8 mouse cellular contexts compared by ENCODE assay signal in genomic region chr8:94954921-94955758, GRCm38 (mm10). TPM values are rescaled to one million over a fixed set of nuclear protein-coding genes. Genes with fewer than 3 reads are reported as not detected.
A peak's percentile ranks its signal among the peaks of the same experiment; 100 is the strongest.
DNase-seq lines count a peak whose midpoint lies in the region; ATAC-seq lines count a peak whose summit lies in the region.

No protein-coding gene starts in this region.

- intact Hi-C loops in heart, postnatal 10 days (cut with DNase I), result loop anchor here (5.0 kb wide), 1 partner anchor 127 kb away; the partner anchor contains the start of gene Katnb1

- DNase-seq in forebrain, embryonic 10.5 days (ENCODE audit: extremely low spot score, low spot score), result no peak
- DNase-seq in urinary bladder, postnatal 36 days (ENCODE audit: low spot score in 2 of 2), result peak; percentile 16 to 55
- DNase-seq in urinary bladder, postnatal 10 days (ENCODE audit: low spot score), result no peak
- DNase-seq in heart, postnatal 10 days, result peak; percentile 47 to 50
- peak; percentile 82 for DNase-seq in liver
- DNase-seq in layer of hippocampus, postnatal 36 days, result no peak

- no peaks in the 10 kb centered on the region for H3K27me3 ChIP-seq in forebrain, embryonic 13.5 days
- 0 out of 2 replicates have a peak, but pooled peaks cover 3% of the 10 kb centered on the region for H3K27me3 ChIP-seq in forebrain, embryonic 10.5 days (ENCODE audit: poor library complexity, severe bottlenecking)

- no peak overlapping the region for H3K9ac ChIP-seq in forebrain, embryonic 13.5 days

- no peaks in the 10 kb centered on the region for H3K36me3 ChIP-seq in forebrain, embryonic 13.5 days (ENCODE audit: poor library complexity, severe bottlenecking)
- H3K36me3 ChIP-seq in forebrain, embryonic 10.5 days (replicated peaks), result no peaks in the 10 kb centered on the region

- no peak overlapping the region for H3K4me3 ChIP-seq in forebrain, embryonic 13.5 days
- no peak overlapping the region for H3K4me3 ChIP-seq in forebrain, embryonic 10.5 days

- H3K4me2 ChIP-seq in forebrain, embryonic 13.5 days, result no peak overlapping the region

- no peak overlapping the region for H3K27ac ChIP-seq in forebrain, embryonic 13.5 days
- H3K27ac ChIP-seq in forebrain, embryonic 10.5 days, result no peak overlapping the region

- H3K9me3 ChIP-seq in forebrain, embryonic 13.5 days (replicated peaks), result no peaks in the 10 kb centered on the region
- no peaks in the 10 kb centered on the region for H3K9me3 ChIP-seq in forebrain, embryonic 10.5 days

- peaks cover 8% of the 10 kb centered on the region for H3K4me1 ChIP-seq in forebrain, embryonic 13.5 days
- no peaks in the 10 kb centered on the region for H3K4me1 ChIP-seq in forebrain, embryonic 10.5 days

- ATAC-seq in forebrain, embryonic 13.5 days, result peak; percentile 62; the same call in 1 of the 2 replicates
- ATAC-seq in neutrophil, adult 5-6 weeks (ENCODE audit: extremely low read depth, insufficient number of reproducible peaks, low FRiP score, poor library complexity, severe bottlenecking), result peak; percentile 85

- 41% methylated on average over 9 of the region's 9 CpGs for WGBS in forebrain, embryonic 13.5 days
- whole genome bisulfite sequencing in forebrain, embryonic 10.5 days, result 45% methylated on average over 9 of the region's 9 CpGs

RNA-seq across cellular contexts. Expression of gene Adgrg1, which starts 19.4 kb away (rescaled TPM):
- 156 and 178 TPM in 2 replicates for polyA plus RNA-seq in forebrain, embryonic 13.5 days (2015; fragmentation: Nextera tagmentation; extraction: Ambion mirVana)
- polyA plus RNA-seq in forebrain, embryonic 10.5 days (2016; fragmentation: Nextera tagmentation; extraction: Ambion mirVana), result 94.8 and 107 TPM in 2 replicates
- total RNA-seq in heart, postnatal 10 days (2021), result 10 to 100 TPM; 36.6 to 61.8 TPM
- 2.2 and 2.3 TPM in 2 replicates for total RNA-seq in neutrophil, adult 5-6 weeks (2017)
- 100 to 1,000 TPM in 1 of 2 experiments, 10 to 100 TPM in 1; 79.5 to 104 TPM for total RNA-seq in layer of hippocampus, postnatal 36 days (2021)

RNA-seq across cellular contexts. Expression of gene Adgrg5, which starts 31.6 kb away (rescaled TPM):
- 0.19 TPM in 1 of 2 replicates, not detected in the other for polyA plus RNA-seq in forebrain, embryonic 13.5 days (2015; fragmentation: Nextera tagmentation; extraction: Ambion mirVana)
- polyA plus RNA-seq in forebrain, embryonic 10.5 days (2016; fragmentation: Nextera tagmentation; extraction: Ambion mirVana), result 0.43 and 0.62 TPM in 2 replicates
- total RNA-seq in heart, postnatal 10 days (2021), result under 1 TPM; 0.31 to 0.42 TPM
- total RNA-seq in neutrophil, adult 5-6 weeks (2017), result 4.2 and 4.3 TPM in 2 replicates
- total RNA-seq in layer of hippocampus, postnatal 36 days (2021), result not detected

RNA-seq across cellular contexts. Expression of gene Ccdc102a, which starts 37.2 kb away (rescaled TPM):
- polyA plus RNA-seq in forebrain, embryonic 13.5 days (2015; fragmentation: Nextera tagmentation; extraction: Ambion mirVana), result 5.6 TPM in 2 replicates
- 11.9 and 13.5 TPM in 2 replicates for polyA plus RNA-seq in forebrain, embryonic 10.5 days (2016; fragmentation: Nextera tagmentation; extraction: Ambion mirVana)
- total RNA-seq in heart, postnatal 10 days (2021), result 10 to 100 TPM; 15.3 to 16.0 TPM
- 2.2 and 3.6 TPM in 2 replicates for total RNA-seq in neutrophil, adult 5-6 weeks (2017)
- total RNA-seq in layer of hippocampus, postnatal 36 days (2021), result 1 to 10 TPM; 1.1 to 2.1 TPM

Comparison
In these comparisons a context has a peak if more than half of its experiments do, and no peak if none do; other contexts are left out.
1. DNase-seq: peak in urinary bladder, postnatal 36 days (2 of 2), heart, postnatal 10 days (2 of 2) and liver (single experiment); none in forebrain, embryonic 10.5 days (single experiment), urinary bladder, postnatal 10 days (single experiment) and layer of hippocampus, postnatal 36 days (0 of 2).
2. RNA of gene Adgrg1, which starts 19.4 kb away (total RNA-seq): 79.5 to 104 TPM in layer of hippocampus, postnatal 36 days and 36.6 to 61.8 TPM in heart, postnatal 10 days; 2.2 to 2.3 TPM in neutrophil, adult 5-6 weeks; every median in the first group is over 10 times any median in the second.